Mouse (Mus musculus) myocyte (in vitro differentiated cells): ENCODE measurements around the gene Smpd1. TPM values are rescaled to one million over a fixed set of nuclear protein-coding genes. Genes with fewer than 3 reads are reported as not detected.

Source experiments
- H3K27me3 ChIP-seq: one replicate; pipeline ENCODE4 v1.6.1; 2011; ENCODE audit not compliant: control insufficient read depth, insufficient read depth, insufficient read length
- H3K36me3 ChIP-seq: one replicate; pipeline ENCODE4 v1.6.1; 2011; ENCODE audit not compliant: control insufficient read depth, insufficient read depth
- H3K4me2 ChIP-seq: one replicate; pipeline ENCODE4 v1.6.1; 2011; ENCODE audit warnings: low read depth, control low read depth
- H3K4me3 ChIP-seq: one replicate; pipeline ENCODE4 v1.5.1; 2011; ENCODE audit warnings: mild to moderate bottlenecking, control low read depth, moderate library complexity
- H3K79me2 ChIP-seq: one replicate; pipeline ENCODE4 v1.6.1; 2011; ENCODE audit not compliant: control insufficient read depth, insufficient read depth
- H3ac ChIP-seq: one replicate; pipeline ENCODE4 v1.6.1; 2011; ENCODE audit not compliant: control insufficient read depth, insufficient read length
- CEBPB ChIP-seq: IDR thresholded peaks from 2 replicates; pipeline ENCODE4 v1.6.1; 2011; ENCODE audit warnings: mild to moderate bottlenecking, moderate library complexity; ENCODE audit not compliant: poor library complexity, insufficient read depth, severe bottlenecking
- E2F4 ChIP-seq: IDR thresholded peaks from one replicate; pipeline ENCODE4 v1.6.1; 2011; ENCODE audit warnings: mild to moderate bottlenecking, control low read depth, moderate library complexity; ENCODE audit not compliant: insufficient read depth
- MAX ChIP-seq: IDR thresholded peaks from one replicate; pipeline ENCODE4 v1.6.1; 2011; ENCODE audit warnings: low read depth, mild to moderate bottlenecking, control low read depth
- MYOD1 ChIP-seq, 3 experiments: IDR thresholded peaks; one replicate each; pipeline ENCODE4 v1.6.1; 2011; ENCODE audit warnings: control low read depth in 2 of 3, low read depth in 2 of 3, mild to moderate bottlenecking in 2 of 3, moderate library complexity in 1 of 3; ENCODE audit not compliant: insufficient read length in 2 of 3, control insufficient read depth in 1 of 3
- MYOG ChIP-seq, 3 experiments: IDR thresholded peaks; one replicate each; pipeline ENCODE4 v1.6.1; 2011; ENCODE audit warnings: control low read depth in 2 of 3, low read depth in 2 of 3, mild to moderate bottlenecking in 2 of 3; ENCODE audit not compliant: insufficient read length in 2 of 3, control insufficient read depth in 1 of 3, insufficient read depth in 1 of 3
- POLR2A ChIP-seq: IDR thresholded peaks from one replicate; pipeline ENCODE4 v1.6.1; 2011; ENCODE audit warnings: low read depth, mild to moderate bottlenecking, control low read depth, moderate library complexity; ENCODE audit not compliant: insufficient read length
- POLR2AphosphoS2 ChIP-seq: IDR thresholded peaks from one replicate; pipeline ENCODE4 v1.6.1; 2011; ENCODE audit warnings: low read depth, control low read depth; ENCODE audit not compliant: insufficient read length
- REST ChIP-seq: IDR thresholded peaks from one replicate; pipeline ENCODE4 v1.6.1; 2011; ENCODE audit warnings: mild to moderate bottlenecking, control low read depth, moderate library complexity; ENCODE audit not compliant: insufficient read depth, insufficient read length
- SRF ChIP-seq: IDR thresholded peaks from one replicate; pipeline ENCODE4 v1.6.1; 2011; ENCODE audit warnings: low read depth; ENCODE audit not compliant: control insufficient read depth, insufficient read length
- TCF12 ChIP-seq: IDR thresholded peaks from one replicate; pipeline ENCODE4 v1.6.1; 2011; ENCODE audit warnings: mild to moderate bottlenecking, control low read depth; ENCODE audit not compliant: poor library complexity, insufficient read depth, severe bottlenecking
- TCF3 ChIP-seq: IDR thresholded peaks from one replicate; pipeline ENCODE4 v1.6.1; 2011; ENCODE audit warnings: low read depth, control low read depth; ENCODE audit not compliant: insufficient read length
- USF1 ChIP-seq: IDR thresholded peaks from one replicate; pipeline ENCODE4 v1.6.1; 2011; ENCODE audit warnings: low read depth, mild to moderate bottlenecking, control low read depth, moderate library complexity
- polyA plus RNA-seq: library from polyadenylated mRNA; unstranded; fragments of >200 nt; fragmentation: generic; extraction: Trizol; gene quantifications from one replicate; pipeline ENCODE4 v1.2.1, GENCODE M21; 2012; ENCODE audit warnings: missing spikeins

Smpd1 gene
- polyA plus RNA-seq, 1 experiment: 45.5 TPM

DNA sequence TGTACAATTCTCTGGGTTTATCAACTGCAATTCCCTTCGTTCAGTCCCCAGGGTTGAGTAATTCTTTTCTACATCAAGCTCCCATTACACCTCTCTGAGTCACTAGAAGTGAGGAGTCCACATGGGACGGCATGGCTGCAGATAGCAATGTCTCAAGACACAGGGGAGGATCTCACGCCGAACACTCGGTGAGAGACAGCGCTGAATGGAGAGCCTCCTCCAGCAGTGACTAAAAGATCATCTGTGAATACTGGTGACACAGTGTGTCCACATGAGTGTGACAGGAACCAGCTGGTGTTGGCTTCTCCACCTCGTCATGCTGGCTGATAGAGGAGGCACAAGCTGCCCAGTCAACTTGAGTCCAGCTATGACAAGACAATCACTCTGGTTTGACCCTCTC, 6.2 kb upstream of the Smpd1 start:
- TF ChIP-seq POLR2AphosphoS2 (no peak), POLR2A (no peak), TCF12 (no peak), E2F4 (no peak), TCF3 (no peak), CEBPB (no peak), MAX (no peak), SRF (no peak), USF1 (no peak), MYOD1 (IDR thresholded peaks at IDR 0.05; ENCODE audit: control insufficient read depth in 1 of 3, insufficient read length in 2 of 3, low read depth in 2 of 3) (no peak)
- Histone ChIP-seq H3K4me3 (no peak overlapping the region), H3K4me2 (no peak overlapping the region), H3K36me3 (no peaks in the 10 kb centered on the region), H3K27me3 (no peaks in the 10 kb centered on the region), H3K79me2 (no peaks in the 10 kb centered on the region), H3ac (no peak overlapping the region)

GRCm38 (mm10) chr7:105549035-105549434, 5.1 kb upstream of the Smpd1 start:
- TF ChIP-seq USF1: no peak
- no peak for TF ChIP-seq POLR2AphosphoS2
- TF ChIP-seq MYOG (IDR thresholded peaks at IDR 0.05; ENCODE audit: control insufficient read depth in 1 of 3, insufficient read depth in 1 of 3, insufficient read length in 2 of 3, low read depth in 2 of 3): no peak
- no peak for TF ChIP-seq REST
- no peak for TF ChIP-seq CEBPB
- no peak for TF ChIP-seq TCF3
- TF ChIP-seq POLR2A: no peak
- no peak for TF ChIP-seq TCF12
- no peak for TF ChIP-seq SRF
- TF ChIP-seq E2F4: no peak
- no peak for TF ChIP-seq MYOD1 (IDR thresholded peaks at IDR 0.05; ENCODE audit: control insufficient read depth in 1 of 3, insufficient read length in 2 of 3, low read depth in 2 of 3)
- TF ChIP-seq MAX: no peak
- Histone ChIP-seq H3K4me2 (no peak overlapping the region), H3ac (no peak overlapping the region)

GRCm38 (mm10) chr7:105553456-105554211, 526 bp upstream of the Smpd1 start:
- Histone ChIP-seq H3K27me3 (no peaks in the 10 kb centered on the region), H3K4me2 (peak overlapping the region; percentile 79), H3K36me3 (no peaks in the 10 kb centered on the region), H3K79me2 (no peaks in the 10 kb centered on the region), H3K4me3 (peak overlapping the region; percentile 50), H3ac (peak overlapping the region; percentile 22)
- no peak for TF ChIP-seq POLR2A
- TF ChIP-seq POLR2AphosphoS2: no peak
- TF ChIP-seq CEBPB: no peak
- TF ChIP-seq REST: no peak
- no peak for TF ChIP-seq SRF
- TF ChIP-seq MAX: no peak
- TF ChIP-seq E2F4: no peak
- no peak for TF ChIP-seq MYOD1 (IDR thresholded peaks at IDR 0.05; ENCODE audit: control insufficient read depth in 1 of 3, insufficient read length in 2 of 3, low read depth in 2 of 3)
- TF ChIP-seq MYOG (IDR thresholded peaks at IDR 0.05; ENCODE audit: control insufficient read depth in 1 of 3, insufficient read depth in 1 of 3, insufficient read length in 2 of 3, low read depth in 2 of 3): no peak
- TF ChIP-seq TCF3: no peak
- TF ChIP-seq TCF12: no peak
- no peak for TF ChIP-seq USF1

More at GRCm38 (mm10) chr7:105549035-105549434, 5.1 kb upstream of the Smpd1 start:
- Histone ChIP-seq H3K79me2 (no peaks in the 10 kb centered on the region), H3K4me3 (no peak overlapping the region), H3K36me3 (no peaks in the 10 kb centered on the region), H3K27me3 (no peaks in the 10 kb centered on the region)

GRCm38 (mm10) chr7:105555571-105555970, 1.4 kb downstream of the Smpd1 start:
- Histone ChIP-seq H3ac (no peak overlapping the region), H3K36me3 (no peaks in the 10 kb centered on the region), H3K4me2 (peak overlapping the region; percentile 79), H3K4me3 (no peak overlapping the region), H3K79me2 (no peaks in the 10 kb centered on the region), H3K27me3 (no peaks in the 10 kb centered on the region)
- TF ChIP-seq POLR2AphosphoS2 (no peak), TCF3 (no peak), SRF (no peak), REST (no peak)

DNA sequence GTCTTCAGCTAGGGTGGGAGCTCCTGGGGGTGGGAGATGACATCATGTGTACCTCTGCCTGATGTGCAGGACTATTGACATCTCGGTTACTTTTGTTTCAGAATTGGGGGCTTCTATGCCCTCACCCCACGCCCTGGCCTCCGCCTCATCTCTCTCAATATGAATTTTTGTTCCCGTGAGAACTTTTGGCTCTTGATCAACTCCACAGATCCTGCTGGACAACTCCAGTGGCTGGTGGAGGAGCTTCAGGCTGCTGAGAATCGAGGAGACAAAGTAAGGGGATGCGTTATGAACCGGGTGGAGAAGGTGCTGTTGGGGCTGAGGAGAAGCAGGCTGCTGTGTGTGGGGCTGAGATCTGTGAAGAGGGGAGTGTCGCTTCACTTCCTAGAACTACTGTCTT, 2.2 kb downstream of the Smpd1 start:
- H3K4me3 ChIP-seq: no peak overlapping the region
- H3K36me3 ChIP-seq: no peaks in the 10 kb centered on the region

More for the DNA sequence above, 2.2 kb downstream of the Smpd1 start:
- Histone ChIP-seq H3ac (no peak overlapping the region), H3K27me3 (no peaks in the 10 kb centered on the region), H3K4me2 (no peak overlapping the region), H3K79me2 (no peaks in the 10 kb centered on the region)
- no peak for TF ChIP-seq MYOD1 (IDR thresholded peaks at IDR 0.05; ENCODE audit: control insufficient read depth in 1 of 3, insufficient read length in 2 of 3, low read depth in 2 of 3)
- TF ChIP-seq POLR2A: no peak
